Mouse (Mus musculus) layer of hippocampus, postnatal 10 days (tissue): ENCODE data around the gene Slf2. TPM values are rescaled to one million over a fixed set of nuclear protein-coding genes. Genes with fewer than 3 reads are reported as not detected.

ENCODE experiments used
- DNase-seq, 2 experiments: peaks; one replicate each; pipeline ENCODE4 v3.0.0; 2021; ENCODE audit warnings: low spot score in 2 of 2
- total RNA-seq, 2 experiments: library from RNA; stranded (reverse); gene quantifications; 2 replicates each; pipeline ENCODE4 v1.2.3; 2021

Gene Slf2
- total RNA-seq, 2 experiments from 2014 or later, result 32.4 to 35.3 TPM

DNA sequence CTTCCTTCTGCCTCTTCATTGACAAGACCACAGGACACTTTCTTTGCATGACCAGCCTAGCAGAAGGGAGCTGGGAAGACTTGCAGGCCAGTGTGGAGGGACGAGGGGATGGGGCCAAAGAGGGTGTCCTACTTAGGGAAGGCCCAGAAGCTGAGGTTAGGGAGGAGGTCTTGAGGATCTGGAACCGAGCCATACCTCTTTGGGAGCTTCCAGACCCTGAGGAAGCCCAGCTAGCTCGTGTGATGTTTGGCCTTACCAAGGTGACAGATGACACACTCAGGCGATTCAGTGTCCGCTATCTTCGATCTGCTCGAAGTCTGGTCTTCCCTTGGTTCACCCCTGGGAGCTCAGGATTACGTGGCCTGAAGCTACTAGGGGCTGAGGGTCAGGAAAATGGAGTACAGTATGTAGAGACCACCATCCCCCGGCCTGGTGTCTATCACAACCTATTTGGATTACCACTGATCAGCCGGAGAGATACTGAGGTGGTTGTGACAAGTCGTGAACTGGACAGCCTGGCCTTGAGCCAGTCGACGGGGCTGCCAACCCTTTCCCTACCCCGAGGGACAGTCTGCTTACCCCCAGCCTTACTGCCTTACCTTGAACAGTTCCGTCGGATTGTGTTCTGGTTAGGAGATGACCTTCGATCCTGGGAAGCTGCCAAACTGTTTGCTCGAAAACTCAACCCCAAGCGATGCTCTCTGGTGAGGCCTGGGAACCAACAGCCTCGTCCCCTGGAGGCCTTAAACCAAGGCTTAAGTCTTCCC lies 76.7 kb downstream of the Slf2 start:
- no peak for DNase-seq

DNA sequence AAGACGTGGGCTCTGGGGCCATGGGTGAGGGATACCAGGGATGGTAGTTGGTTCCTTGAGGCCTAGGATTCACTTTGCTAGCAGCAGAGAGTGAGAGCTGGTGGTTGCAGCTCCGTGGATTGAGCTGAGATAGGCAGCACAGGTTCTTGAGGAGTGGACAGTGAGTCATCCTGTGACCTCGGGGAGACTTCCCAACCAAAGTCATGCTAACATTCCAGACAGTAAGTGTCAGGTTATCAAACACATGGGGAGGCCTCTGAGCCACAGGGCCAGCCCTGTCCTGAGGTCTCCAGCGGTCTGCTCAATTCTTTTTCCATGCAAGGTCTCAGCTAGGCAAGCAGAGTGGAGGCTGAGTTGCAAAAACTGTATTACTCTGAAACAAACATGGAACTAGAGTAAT lies 79.7 kb downstream of the Slf2 start:
- no peak for DNase-seq

DNA sequence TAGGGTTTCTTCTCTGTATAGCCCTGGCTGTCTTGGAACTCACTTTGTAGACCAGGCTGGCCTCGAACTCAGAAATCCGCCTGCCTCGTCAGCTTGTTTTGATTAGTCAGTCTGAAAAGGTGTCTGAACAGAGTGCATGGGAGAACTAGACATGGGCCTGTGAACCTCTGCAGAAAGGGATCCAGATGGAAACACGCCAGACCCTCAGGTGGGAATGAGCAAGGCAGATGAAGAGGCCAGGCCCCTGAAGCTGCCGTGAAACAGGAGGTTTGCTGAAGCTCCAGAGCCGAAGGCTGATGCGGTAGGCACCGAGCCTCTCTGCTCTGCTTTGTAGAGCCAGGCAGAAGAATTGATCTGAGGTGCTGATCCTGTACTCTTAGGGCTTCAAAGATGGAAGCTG lies 81.3 kb downstream of the Slf2 start:
- DNase-seq, result no peak

DNA sequence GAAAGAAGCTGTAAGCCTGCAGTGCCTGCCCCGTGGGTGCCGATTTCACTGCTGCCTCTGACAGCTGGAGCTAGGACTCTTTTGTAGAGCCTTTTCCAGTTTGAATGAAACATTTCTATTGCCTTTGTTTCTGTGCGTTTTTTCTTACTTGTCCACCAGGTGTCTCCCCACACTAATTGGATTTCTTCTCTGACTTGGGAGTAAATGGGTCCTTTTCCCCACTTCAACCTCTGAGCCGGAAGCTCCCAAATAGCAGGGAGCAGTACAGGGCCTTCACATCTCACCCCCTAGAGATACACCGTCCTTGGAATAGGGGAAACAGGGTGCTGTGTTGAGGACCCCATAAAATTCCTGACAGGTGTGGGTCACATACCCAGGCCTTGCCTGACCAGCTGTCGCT lies 81.7 kb downstream of the Slf2 start:
- DNase-seq, result peak in 1 of 2 experiments; percentile 15

DNA sequence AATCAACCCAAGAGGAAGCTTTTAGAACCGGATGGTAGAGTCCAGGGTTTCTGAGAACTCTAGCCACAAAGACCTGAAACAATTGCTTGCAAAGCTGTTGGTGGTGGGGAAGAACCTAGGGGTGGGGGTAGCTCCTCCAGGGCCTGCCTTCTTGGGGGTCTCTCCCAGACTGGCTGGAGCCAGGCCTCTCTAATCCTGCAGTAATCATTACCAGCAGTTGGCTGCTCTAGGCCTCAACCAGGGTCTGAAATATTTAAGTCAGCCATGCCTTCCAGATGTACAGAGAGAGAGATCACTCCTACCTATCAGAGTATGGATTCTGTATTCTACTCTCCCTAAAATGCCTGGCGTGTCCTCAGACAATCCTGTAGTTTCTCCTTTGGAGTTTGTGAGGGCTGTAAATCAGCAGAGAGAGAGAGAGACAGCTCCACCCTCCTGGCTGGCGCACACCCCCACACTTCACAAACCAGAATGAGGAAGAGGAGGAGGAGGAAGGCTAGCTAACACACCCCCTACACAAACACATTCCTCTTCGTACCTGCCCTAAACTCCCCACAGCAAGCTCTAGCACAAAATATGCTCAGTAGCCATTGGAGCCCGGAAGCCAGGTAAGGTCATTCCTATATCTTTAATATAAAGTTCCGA lies 82.8 kb downstream of the Slf2 start:
- DNase-seq, result no peak

DNA sequence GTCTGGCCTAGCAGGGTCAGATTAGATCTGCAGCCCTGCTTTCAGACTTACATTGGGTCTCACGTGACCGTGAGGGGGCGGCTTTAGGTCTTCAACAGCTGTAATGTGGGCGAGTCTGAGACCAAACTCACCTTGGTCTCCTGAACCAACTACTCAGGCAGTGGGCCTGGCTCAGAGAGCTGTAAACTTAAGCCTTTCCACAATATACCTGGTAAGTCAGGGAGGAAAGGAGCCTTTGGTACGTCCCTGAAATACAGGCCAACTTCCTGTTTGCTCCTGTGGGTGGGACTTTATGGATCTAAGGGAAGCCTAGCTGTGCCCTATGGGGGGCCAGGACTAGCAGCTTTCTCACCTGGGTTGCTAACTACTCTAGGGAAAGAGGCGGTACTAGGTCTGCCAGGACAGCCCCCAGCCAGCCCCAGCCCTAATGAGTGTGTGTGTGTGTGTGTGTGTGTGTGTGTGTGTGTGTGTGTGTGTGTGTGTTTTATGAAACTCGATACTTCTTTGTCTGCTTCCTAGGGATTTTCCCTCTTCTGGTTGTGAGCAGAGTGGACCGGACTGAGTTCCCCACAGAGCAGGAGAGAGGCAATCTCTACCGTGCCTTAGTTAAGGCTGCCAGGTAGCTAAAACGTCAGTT lies 83.5 kb downstream of the Slf2 start, which contains the start of gene Lzts2:
Gene Lzts2 (plus strand): TSS at position 80 of the 637 bp plus-strand sequence.
- DNase-seq, result no peak

DNA sequence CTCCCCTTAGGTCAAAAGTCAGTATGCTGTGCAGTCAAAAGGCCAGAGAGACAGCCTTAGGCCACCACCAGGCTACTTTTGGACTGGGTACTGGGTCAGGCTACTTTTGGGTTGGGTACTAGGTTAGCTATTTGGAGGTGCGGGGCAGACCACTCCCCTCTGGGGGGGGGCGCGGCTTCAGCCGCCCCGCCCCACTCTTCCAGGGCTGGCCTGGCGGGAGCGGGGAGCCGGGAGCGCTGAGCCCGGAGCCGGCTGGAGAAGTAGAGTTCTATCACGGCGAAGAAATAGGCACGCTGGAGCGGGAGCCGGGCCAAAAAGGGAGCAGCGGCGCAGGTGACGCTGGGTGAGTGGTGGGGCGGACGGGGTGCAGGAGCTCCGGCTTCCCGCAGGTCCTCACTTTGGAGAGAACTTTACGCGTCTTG lies 84.0 kb downstream of the Slf2 start:
- DNase-seq, result peak in 1 of 2 experiments; percentile 52

DNA sequence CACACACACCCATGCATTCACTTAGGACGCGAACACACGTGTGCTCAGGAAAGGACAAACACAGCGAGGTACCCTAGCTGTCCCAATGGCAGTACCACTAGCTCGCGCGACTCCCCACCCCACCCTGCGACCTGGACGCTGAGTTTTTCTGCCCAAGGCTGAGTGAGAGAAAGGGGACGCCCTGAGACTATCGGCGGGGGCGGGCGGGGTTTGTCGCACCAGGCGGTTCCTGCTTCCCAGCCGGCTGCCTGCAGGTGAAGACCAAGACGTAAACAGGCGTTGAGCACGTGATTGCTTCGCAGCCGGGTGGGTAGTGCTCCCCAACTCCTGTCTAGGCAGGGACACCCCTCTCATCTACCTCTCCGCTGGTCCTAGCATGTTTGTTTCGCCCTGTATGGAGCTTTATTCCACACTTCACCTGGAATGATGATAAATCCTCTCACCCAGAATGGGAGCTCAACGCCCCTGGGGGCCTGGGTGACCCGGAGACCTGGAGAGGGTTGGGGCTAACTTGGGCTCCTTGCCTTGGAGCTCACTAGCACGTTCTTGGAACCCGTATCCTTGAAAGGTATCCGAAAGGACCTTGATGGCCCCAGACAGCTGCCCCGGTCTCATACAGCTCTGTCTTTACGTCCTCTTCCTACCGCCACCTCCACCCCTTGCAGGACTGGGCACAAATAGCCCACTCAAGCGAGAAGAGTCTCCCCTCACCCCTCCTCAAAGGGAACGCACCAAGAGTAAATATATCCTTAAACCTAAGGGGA lies 84.7 kb downstream of the Slf2 start:
- DNase-seq, result no peak

DNA sequence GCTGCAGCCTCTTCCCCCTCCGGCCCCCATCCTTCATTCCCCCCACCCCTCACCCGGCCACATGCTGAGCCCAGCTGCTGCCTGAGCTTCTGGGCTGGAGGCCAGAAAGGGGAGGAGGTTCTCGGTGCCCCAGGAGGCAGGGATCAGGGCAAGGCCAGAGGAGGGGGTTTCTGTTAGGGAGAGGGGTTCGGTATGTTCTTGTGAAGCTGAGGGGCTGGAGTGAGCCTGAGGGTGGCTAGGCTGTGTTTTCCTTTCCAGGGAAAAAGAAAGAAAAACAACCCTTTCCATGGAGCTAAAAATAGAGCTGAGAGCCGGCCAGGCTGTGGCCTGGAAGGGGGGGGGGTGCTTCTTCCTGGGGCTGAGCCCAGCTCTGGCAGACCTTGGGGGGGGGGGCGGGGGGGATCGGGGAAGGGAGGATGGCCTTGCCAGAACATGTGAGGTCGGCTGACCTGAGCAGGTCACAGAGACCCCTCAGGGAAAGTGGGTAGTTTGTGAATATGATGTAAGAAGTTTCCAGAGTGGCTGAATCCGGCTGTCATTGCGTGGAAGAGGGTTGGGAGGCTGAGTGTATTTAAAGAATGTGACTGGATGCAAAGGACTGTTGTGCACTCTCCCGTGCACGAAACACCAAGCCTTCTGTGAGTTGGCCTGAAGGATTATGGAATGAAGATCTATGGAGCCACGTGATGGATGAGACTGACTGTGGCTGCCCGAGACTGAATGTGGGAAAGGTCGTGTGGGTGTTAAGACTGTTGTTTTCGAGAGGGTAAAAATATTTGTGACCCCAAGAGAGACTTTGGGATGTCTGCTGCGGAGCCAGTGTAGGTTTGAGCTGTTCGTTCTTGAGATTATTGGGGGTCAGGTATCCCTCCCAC lies 85.6 kb downstream of the Slf2 start:
- peak; percentile 70 to 74 for DNase-seq

DNA sequence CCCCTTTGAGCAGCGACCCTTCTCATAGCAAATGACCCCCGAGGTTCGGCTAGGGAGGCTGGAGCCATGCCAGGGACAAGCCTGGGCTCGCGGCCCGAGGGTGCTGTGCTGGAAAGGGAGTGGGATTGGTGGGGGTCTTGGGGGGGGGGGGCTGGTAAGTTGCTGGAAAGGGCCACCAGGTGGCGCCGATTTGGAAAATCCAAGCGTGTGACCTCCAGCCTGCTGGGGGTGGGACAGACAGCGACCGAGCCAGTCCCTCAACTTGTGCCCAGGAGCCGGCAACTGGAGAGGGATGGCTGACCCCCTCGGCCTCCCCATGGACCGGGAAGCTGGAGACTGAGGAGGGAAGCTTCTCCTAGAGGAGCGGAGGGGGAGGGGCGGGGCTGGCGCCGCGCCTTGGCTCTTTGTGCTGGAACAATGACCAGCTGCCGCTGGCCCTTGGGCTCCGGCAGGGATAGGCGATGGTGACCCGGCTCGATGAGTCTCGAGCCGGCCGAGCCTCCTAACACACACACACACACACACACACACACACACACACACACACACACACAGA lies 86.3 kb downstream of the Slf2 start:
- peak; percentile 79 to 85 for DNase-seq

DNA sequence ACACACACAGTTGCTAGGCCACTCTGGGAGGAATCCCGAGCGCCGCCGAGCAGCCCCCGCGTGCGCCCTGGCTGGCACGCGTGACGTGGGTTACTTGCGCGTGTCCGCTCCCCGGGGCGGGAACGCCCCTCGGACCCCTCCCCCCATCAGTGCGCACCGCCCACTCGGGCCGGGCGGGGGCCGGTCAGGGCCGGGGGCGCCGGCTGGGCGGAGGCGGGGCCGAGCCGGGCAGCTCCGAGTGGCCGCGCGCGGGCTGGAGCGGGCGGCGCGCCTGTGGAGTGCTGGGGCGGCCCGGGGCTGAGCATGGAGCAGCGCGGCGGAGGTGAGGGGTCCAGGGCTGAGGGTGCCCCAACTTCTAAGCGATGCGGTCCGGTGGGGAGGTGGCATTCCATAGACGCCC lies 87.0 kb downstream of the Slf2 start:
- peak; percentile 82 to 90 for DNase-seq

DNA sequence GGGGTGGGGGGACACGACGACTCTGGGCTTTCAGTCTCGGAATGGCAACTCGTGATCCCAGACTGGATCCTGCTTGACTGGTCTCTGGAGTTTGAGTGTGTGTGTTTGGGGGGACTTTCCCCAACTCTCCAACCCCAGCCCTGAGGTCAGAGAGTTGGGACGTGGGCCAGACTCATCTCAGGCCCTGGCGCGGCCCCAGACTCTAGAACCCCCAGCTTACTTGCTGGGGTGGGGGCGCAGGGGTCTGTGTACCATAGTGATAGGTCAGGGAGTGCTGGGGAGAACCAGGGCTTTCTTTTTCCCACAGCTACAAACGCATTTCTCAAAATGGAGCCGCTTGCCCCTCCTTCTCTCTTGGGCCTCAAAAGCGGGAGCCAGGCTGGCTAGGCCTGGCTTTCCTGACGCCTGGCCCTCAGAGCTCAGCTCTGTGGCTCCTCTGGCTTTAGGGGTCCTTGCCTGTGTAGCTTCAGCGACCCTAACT lies 87.4 kb downstream of the Slf2 start:
- DNase-seq, result peak in 1 of 2 experiments; percentile 35

DNA sequence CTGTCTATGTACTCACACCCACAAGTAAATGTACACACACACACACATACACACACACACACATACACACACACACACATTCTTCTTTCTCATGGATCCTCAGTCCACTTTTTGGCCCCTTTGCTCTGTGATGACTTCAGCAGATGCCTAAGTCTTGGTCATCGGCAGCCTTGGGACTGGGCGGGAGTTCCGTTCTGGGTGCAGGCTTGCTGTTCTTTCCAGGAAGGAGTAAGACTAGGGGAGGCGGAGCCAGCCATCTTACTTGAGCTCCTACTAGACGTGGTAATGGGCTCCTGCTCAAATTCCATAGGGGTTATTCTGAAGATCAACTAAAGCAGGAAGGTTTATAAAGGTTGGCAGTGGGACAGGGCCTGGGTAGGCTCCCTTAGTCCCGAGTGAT lies 89.4 kb downstream of the Slf2 start:
- no peak for DNase-seq

DNA sequence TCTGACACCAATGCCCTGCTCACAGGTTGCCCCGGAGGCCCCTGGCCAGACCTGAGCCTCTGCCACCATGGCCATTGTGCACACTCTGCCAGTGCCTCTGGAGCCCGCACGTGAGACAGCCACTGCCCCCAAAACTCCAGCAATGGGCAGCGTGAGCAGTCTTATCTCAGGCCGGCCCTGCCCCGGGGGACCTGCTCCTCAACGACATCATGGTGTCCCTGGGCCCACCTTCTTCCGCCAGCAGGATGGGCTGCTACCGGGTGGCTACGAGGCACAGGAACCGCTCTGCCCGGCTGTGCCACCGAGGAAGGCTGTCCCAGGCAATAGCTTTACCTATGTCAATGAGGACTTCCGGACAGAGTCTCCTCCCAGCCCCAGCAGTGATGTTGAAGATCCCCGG lies 90.4 kb downstream of the Slf2 start:
- no peak for DNase-seq

DNA sequence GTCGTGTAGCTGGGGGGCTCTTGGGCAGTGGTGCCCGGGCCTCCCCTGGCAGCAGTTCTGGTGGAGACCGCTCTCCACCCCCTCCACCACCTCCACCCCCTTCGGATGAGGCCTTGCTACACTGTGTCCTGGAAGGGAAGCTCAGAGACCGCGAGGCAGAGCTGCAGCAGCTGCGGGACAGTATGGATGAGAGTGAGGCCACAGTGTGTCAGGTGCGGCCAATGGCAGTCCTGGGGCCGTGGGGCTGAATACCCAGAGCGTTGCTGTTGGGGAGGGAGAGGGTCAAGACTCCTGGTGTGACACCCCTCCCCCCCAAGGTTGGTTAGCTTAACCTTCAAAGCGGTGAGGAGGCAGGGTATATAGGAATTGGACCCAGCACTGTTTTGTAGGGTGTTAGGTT lies 93.0 kb downstream of the Slf2 start:
- no peak for DNase-seq

DNA sequence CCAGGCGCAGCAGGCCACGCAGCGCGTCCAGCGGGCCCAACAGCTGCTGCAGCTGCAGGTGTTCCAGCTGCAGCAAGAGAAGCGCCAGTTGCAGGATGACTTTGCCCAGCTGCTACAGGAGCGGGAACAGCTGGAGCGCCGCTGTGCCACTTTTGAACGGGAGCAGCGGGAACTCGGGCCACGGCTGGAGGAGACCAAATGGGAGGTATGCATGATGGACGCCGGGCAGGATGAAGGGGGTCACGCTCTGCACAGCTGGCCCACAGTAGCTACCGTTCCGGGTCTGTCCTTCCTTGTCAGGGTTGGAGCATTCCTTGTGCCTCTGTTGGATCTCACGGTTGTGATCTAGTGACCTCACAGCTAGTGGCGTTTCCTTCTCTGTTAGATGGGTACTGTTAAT lies 93.8 kb downstream of the Slf2 start:
- no peak for DNase-seq

DNA sequence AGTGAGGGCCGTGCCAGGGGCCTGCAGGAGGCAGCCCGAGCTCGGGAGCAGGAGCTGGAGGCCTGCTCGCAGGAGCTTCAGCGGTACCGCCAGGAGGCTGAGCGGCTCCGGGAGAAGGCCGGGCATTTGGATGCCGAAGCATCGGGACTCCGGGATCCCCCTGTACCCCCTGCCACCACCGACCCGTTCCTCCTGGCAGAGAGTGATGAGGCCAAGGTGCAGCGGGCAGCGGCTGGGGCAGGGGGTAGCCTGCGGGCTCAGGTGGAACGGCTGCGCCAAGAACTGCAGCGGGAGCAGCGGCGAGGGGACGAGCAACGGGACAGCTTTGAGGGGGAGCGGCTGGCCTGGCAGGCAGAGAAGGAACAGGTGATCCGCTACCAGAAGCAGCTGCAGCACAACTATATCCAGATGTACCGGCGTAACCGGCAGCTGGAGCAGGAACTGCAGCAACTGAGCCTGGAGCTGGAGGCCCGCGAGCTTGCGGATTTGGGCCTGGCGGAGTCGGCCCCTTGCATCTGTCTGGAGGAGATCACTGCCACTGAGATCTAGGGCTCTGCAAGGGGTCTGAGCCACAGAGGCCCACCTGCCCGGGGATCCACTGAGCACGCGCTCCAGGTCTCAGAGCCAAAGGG lies 95.1 kb downstream of the Slf2 start:
- DNase-seq, result no peak

DNA sequence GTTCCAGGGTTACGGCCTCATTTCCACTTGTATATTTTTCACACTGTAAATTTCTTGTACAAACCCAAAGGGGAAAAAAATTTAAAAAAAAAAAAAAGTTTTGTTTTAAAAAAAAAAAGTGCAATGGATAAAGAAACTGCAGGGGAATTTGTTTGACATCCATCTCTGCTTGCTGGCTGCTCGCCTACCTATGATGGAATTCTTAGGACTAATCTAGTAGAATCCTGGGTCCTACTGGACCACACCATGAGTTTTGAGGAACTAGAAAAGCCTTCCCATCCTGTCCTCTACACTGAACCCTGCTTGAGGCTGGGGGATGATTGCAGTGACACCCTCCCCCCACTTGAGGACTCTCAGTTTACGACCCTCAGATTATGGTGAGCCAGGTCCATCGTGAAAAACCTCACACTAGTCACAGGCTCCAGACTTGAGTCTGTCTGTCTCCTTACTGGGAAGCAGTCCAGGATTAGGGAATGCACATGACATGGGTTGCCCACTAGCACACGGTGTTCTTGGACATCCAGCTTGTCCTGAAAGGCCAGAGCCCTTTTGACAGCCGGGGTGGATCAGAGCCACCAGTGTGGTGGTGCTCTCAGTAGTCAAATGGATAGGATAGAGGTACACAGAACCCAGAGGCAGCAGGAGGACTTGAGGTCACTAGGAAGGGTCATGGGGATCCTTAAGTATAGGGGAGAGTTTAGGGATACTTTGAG lies 96.2 kb downstream of the Slf2 start:
- no peak for DNase-seq

DNA sequence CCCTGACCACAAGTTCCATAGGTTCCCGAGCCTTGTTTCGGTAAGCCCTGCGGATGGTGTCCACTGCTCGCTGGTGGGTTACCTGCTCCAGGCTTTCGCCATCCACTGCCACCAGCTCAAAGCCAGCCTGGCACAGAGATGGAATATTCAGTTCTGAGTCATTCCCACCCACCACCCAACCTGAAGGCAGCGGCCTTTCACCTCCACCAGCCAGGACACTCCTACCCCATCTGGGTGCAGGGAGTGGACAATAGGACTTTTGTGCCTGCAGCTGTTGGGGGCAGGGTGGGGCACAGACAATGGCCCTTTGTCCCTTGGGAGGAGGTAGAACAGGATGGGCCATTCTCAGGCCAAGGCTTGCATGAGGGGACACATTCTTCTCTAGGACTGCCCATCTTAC lies 96.9 kb downstream of the Slf2 start:
- no peak for DNase-seq
